ENCODE assay signal across 9 mouse cellular contexts in genomic region chr5:121236171-121236570, GRCm38 (mm10). TPM values are rescaled to one million over a fixed set of nuclear protein-coding genes. Genes with fewer than 3 reads are reported as not detected.
DNase-seq lines count a peak whose midpoint lies in the region; ATAC-seq and TF ChIP-seq lines count a peak whose summit lies in the region.
"Had no signal": no experiment of that assay in that cellular context is flagged by ENCODE, and none has a peak within 500 bp of the region (broad histone marks: within the 10 kb centered on the region; RNA-seq: fewer than 3 reads in every experiment).

No protein-coding gene starts in this region.

- H3K27ac ChIP-seq in forebrain, postnatal 0 days (ENCODE audit: low read depth, low read length), result no peak overlapping the region
- no peak overlapping the region for H3K27ac ChIP-seq in forebrain, embryonic 16.5 days (ENCODE audit: low read length)
- peak overlapping the region; percentile 82 for H3K27ac ChIP-seq in heart, embryonic 12.5 days (ENCODE audit: poor library complexity, severe bottlenecking)
- H3K27ac ChIP-seq in liver, embryonic 15.5 days (replicated peaks), result peak overlapping the region; percentile 98
- H3K27ac ChIP-seq: midbrain, embryonic 12.5 days had no signal

- H3K36me3 ChIP-seq in forebrain, postnatal 0 days (ENCODE audit: insufficient read depth), result no peaks in the 10 kb centered on the region
- H3K36me3 ChIP-seq in forebrain, embryonic 16.5 days (ENCODE audit: control insufficient read depth, insufficient read depth), result no peaks in the 10 kb centered on the region
- H3K36me3 ChIP-seq in heart, embryonic 12.5 days, result peaks cover 8% of the 10 kb centered on the region; the same call in 1 of the 2 replicates
- peaks cover 11% of the 10 kb centered on the region for H3K36me3 ChIP-seq in liver, embryonic 15.5 days (replicated peaks)

- no peak overlapping the region for H3K4me3 ChIP-seq in forebrain, postnatal 0 days (ENCODE audit: low read depth, low read length)
- H3K4me3 ChIP-seq in forebrain, embryonic 16.5 days (replicated peaks; ENCODE audit: low read length), result no peak overlapping the region
- H3K4me3 ChIP-seq in heart, embryonic 12.5 days, result no peak overlapping the region
- H3K4me3 ChIP-seq in liver, embryonic 15.5 days (replicated peaks), result peak overlapping the region; percentile 26
- H3K4me3 ChIP-seq: midbrain, embryonic 12.5 days had no signal

- H3K9me3 ChIP-seq in forebrain, postnatal 0 days (ENCODE audit: low read length), result no peaks in the 10 kb centered on the region
- H3K9me3 ChIP-seq in forebrain, embryonic 16.5 days (ENCODE audit: control insufficient read depth, low read length), result no peaks in the 10 kb centered on the region
- H3K9me3 ChIP-seq in heart, embryonic 12.5 days (replicated peaks), result no peaks in the 10 kb centered on the region
- H3K9me3 ChIP-seq in liver, embryonic 15.5 days (replicated peaks), result no peaks in the 10 kb centered on the region
- H3K9me3 ChIP-seq: midbrain, embryonic 12.5 days had no signal

- peak; percentile 48; the same call in 1 of the 2 replicates for ATAC-seq in forebrain, postnatal 0 days
- no peak for ATAC-seq in forebrain, embryonic 16.5 days
- ATAC-seq in heart, embryonic 12.5 days (ENCODE audit: insufficient number of reproducible peaks, low FRiP score), result peak; percentile 97
- ATAC-seq in liver, embryonic 15.5 days (ENCODE audit: insufficient read depth), result peak; percentile 96

- peak; percentile 47 for DNase-seq in forebrain, postnatal 0 days
- DNase-seq in MN1 (ENCODE audit: low spot score), result peak; percentile 63
- DNase-seq in gastrocnemius, adult 18-20 months (ENCODE audit: low spot score), result no peak
- DNase-seq in embryo, embryonic 10 days (ENCODE audit: low spot score), result no peak
- DNase-seq in ovary, adult 18-20 months (ENCODE audit: low spot score), result no peak

- WGBS in forebrain, postnatal 0 days, result 61% methylated on average over 5 of the region's 5 CpGs
- 68% methylated on average over 5 of the region's 5 CpGs for WGBS in forebrain, embryonic 16.5 days
- 6% methylated on average over 5 of the region's 5 CpGs for whole genome bisulfite sequencing in heart, embryonic 12.5 days
- WGBS in liver, embryonic 15.5 days (ENCODE audit: insufficient replicate concordance), result 16% methylated on average over 5 of the region's 5 CpGs

- no peak overlapping the region for H3K9ac ChIP-seq in forebrain, postnatal 0 days
- H3K9ac ChIP-seq in forebrain, embryonic 16.5 days (replicated peaks; ENCODE audit: low read depth, low read length), result no peak overlapping the region
- H3K9ac ChIP-seq in heart, embryonic 12.5 days, result peak overlapping the region; percentile 28; the same call in 1 of the 2 replicates
- H3K9ac ChIP-seq in liver, embryonic 15.5 days, result peak overlapping the region; percentile 55
- H3K9ac ChIP-seq: midbrain, embryonic 12.5 days had no signal

- no peaks in the 10 kb centered on the region for H3K27me3 ChIP-seq in forebrain, postnatal 0 days (ENCODE audit: insufficient read depth, low read length)
- no peaks in the 10 kb centered on the region for H3K27me3 ChIP-seq in forebrain, embryonic 16.5 days (replicated peaks; ENCODE audit: control insufficient read depth, insufficient read depth, low read length)
- H3K27me3 ChIP-seq in heart, embryonic 12.5 days (replicated peaks), result no peaks in the 10 kb centered on the region
- no peaks in the 10 kb centered on the region for H3K27me3 ChIP-seq in liver, embryonic 15.5 days
- H3K27me3 ChIP-seq: midbrain, embryonic 12.5 days had no signal

- TF ChIP-seq CTCF in forebrain, postnatal 0 days (IDR thresholded peaks at IDR 0.05; ENCODE audit: low read depth), result no peak

- H3K4me2 ChIP-seq in forebrain, postnatal 0 days (ENCODE audit: low read depth), result no peak overlapping the region
- H3K4me2 ChIP-seq in forebrain, embryonic 16.5 days (ENCODE audit: low read length), result no peak overlapping the region
- peak overlapping the region; percentile 40 for H3K4me2 ChIP-seq in heart, embryonic 12.5 days
- H3K4me2 ChIP-seq in liver, embryonic 15.5 days, result peak overlapping the region; percentile 62
- H3K4me2 ChIP-seq: midbrain, embryonic 12.5 days had no signal

- H3K4me1 ChIP-seq in forebrain, postnatal 0 days (ENCODE audit: insufficient read depth), result peaks cover 8% of the 10 kb centered on the region; the same call in 1 of the 2 replicates
- peaks cover 12% of the 10 kb centered on the region; the same call in 1 of the 2 replicates for H3K4me1 ChIP-seq in forebrain, embryonic 16.5 days (replicated peaks; ENCODE audit: control insufficient read depth, insufficient read depth, low read length)
- peaks cover 28% of the 10 kb centered on the region for H3K4me1 ChIP-seq in heart, embryonic 12.5 days (replicated peaks)
- peaks cover 93% of the 10 kb centered on the region for H3K4me1 ChIP-seq in liver, embryonic 15.5 days (replicated peaks)
- H3K4me1 ChIP-seq: midbrain, embryonic 12.5 days had no signal

RNA-seq across cellular contexts. Expression of gene Hectd4, which starts 16.2 kb away (rescaled TPM):
- total RNA-seq in forebrain, postnatal 0 days (2014; rRNA removed), result 75.6 and 107 TPM in 2 replicates
- polyA plus RNA-seq in forebrain, postnatal 0 days (2015; fragmentation: Nextera tagmentation; extraction: Ambion mirVana), result 8.3 and 14.0 TPM in 2 replicates
- polyA plus RNA-seq in forebrain, embryonic 16.5 days (2015; fragmentation: Nextera tagmentation; extraction: Ambion mirVana), result 18.2 and 20.1 TPM in 2 replicates
- polyA plus RNA-seq in heart, embryonic 12.5 days (2016; fragmentation: Nextera tagmentation; extraction: Ambion mirVana), result 5.1 and 6.8 TPM in 2 replicates
- 10.1 and 12.0 TPM in 2 replicates for polyA plus RNA-seq in liver, embryonic 15.5 days (2015; fragmentation: Nextera tagmentation; extraction: Ambion mirVana)
- 10 to 100 TPM; 11.3 to 11.8 TPM for total RNA-seq in gastrocnemius, adult 18-20 months (2021)

RNA-seq across cellular contexts. Expression of gene Rpl6, which starts 31.9 kb away (rescaled TPM):
- total RNA-seq in forebrain, postnatal 0 days (2014; rRNA removed), result 672 and 863 TPM in 2 replicates
- 359 and 435 TPM in 2 replicates for polyA plus RNA-seq in forebrain, postnatal 0 days (2015; fragmentation: Nextera tagmentation; extraction: Ambion mirVana)
- polyA plus RNA-seq in forebrain, embryonic 16.5 days (2015; fragmentation: Nextera tagmentation; extraction: Ambion mirVana), result 361 and 392 TPM in 2 replicates
- polyA plus RNA-seq in heart, embryonic 12.5 days (2016; fragmentation: Nextera tagmentation; extraction: Ambion mirVana), result 377 and 402 TPM in 2 replicates
- 294 and 338 TPM in 2 replicates for polyA plus RNA-seq in liver, embryonic 15.5 days (2015; fragmentation: Nextera tagmentation; extraction: Ambion mirVana)
- 100 to 1,000 TPM; 465 to 471 TPM for total RNA-seq in gastrocnemius, adult 18-20 months (2021)

RNA-seq across cellular contexts. Expression of gene Ptpn11, which starts 45.0 kb away (rescaled TPM):
- total RNA-seq in forebrain, postnatal 0 days (2014; rRNA removed), result 49.1 and 60.9 TPM in 2 replicates
- 21.4 and 25.5 TPM in 2 replicates for polyA plus RNA-seq in forebrain, postnatal 0 days (2015; fragmentation: Nextera tagmentation; extraction: Ambion mirVana)
- 22.5 and 23.8 TPM in 2 replicates for polyA plus RNA-seq in forebrain, embryonic 16.5 days (2015; fragmentation: Nextera tagmentation; extraction: Ambion mirVana)
- polyA plus RNA-seq in heart, embryonic 12.5 days (2016; fragmentation: Nextera tagmentation; extraction: Ambion mirVana), result 22.9 and 24.3 TPM in 2 replicates
- 9.1 and 9.2 TPM in 2 replicates for polyA plus RNA-seq in liver, embryonic 15.5 days (2015; fragmentation: Nextera tagmentation; extraction: Ambion mirVana)
- 10 to 100 TPM; 58.2 to 78.2 TPM for total RNA-seq in gastrocnemius, adult 18-20 months (2021)

Comparison
In these comparisons a context has a peak if more than half of its experiments do, and no peak if none do; other contexts are left out.
1. DNase-seq: peak in forebrain, postnatal 0 days (single experiment) and MN1 (single experiment); none in gastrocnemius, adult 18-20 months (single experiment), embryo, embryonic 10 days (single experiment) and ovary, adult 18-20 months (single experiment).
2. H3K27ac ChIP-seq: peak in heart, embryonic 12.5 days (single experiment) and liver, embryonic 15.5 days (single experiment); none in forebrain, postnatal 0 days (single experiment) and forebrain, embryonic 16.5 days (single experiment).
3. H3K4me2 ChIP-seq: peak in heart, embryonic 12.5 days (single experiment) and liver, embryonic 15.5 days (single experiment); none in forebrain, postnatal 0 days (single experiment) and forebrain, embryonic 16.5 days (single experiment).
4. H3K9ac ChIP-seq: peak in heart, embryonic 12.5 days (single experiment) and liver, embryonic 15.5 days (single experiment); none in forebrain, postnatal 0 days (single experiment) and forebrain, embryonic 16.5 days (single experiment).